Mouse (Mus musculus) kidney, adult 11 months (tissue): Measurements from ENCODE around the gene Sapcd1.
A peak's percentile ranks its signal among the peaks of the same experiment; 100 is the strongest.

ENCODE experiments used
- DNase-seq: peaks from one replicate; pipeline ENCODE4 v3.0.0; 2022

Sapcd1 gene

GRCm38 (mm10) chr17:35027277-35028068 lies at the start of gene Sapcd1:
TSS of gene Sapcd1 (minus strand) at chr17:35028016.
- no peak for DNase-seq

GRCm38 (mm10) chr17:35077285-35077684 lies 49.5 kb upstream of the Sapcd1 start:
- DNase-seq, result no peak

GRCm38 (mm10) chr17:35076507-35077176 lies 48.8 kb upstream of the Sapcd1 start, which contains the start of gene Ly6g6e:
TSS of gene Ly6g6e (plus strand) at chr17:35076902.
- no peak for DNase-seq

GRCm38 (mm10) chr17:35074097-35074496 lies 46.3 kb upstream of the Sapcd1 start:
- DNase-seq, result no peak

GRCm38 (mm10) chr17:35071454-35071853 lies 43.6 kb upstream of the Sapcd1 start:
- no peak for DNase-seq

- DNase-seq, result no peak
Measured at GRCm38 (mm10) chr17:35070556-35071229, 42.9 kb upstream of the Sapcd1 start.

GRCm38 (mm10) chr17:35068213-35068914 lies 40.5 kb upstream of the Sapcd1 start:
- no peak for DNase-seq

GRCm38 (mm10) chr17:35066084-35066483 lies 38.3 kb upstream of the Sapcd1 start, which contains the start of gene Mpig6b:
TSS of gene Mpig6b (minus strand) at chr17:35066184.
- DNase-seq, result no peak

GRCm38 (mm10) chr17:35064951-35065947 lies 37.4 kb upstream of the Sapcd1 start, which contains the start of gene Ly6g6c:
TSS of gene Ly6g6c (plus strand) at chr17:35065388.
- peak; percentile 84 for DNase-seq

GRCm38 (mm10) chr17:35064378-35064877 lies 36.6 kb upstream of the Sapcd1 start:
- no peak for DNase-seq

- no peak for DNase-seq
Measured at GRCm38 (mm10) chr17:35063466-35063865, 35.6 kb upstream of the Sapcd1 start.

- no peak for DNase-seq
Measured at GRCm38 (mm10) chr17:35061299-35061698, 33.5 kb upstream of the Sapcd1 start.

- peak; percentile 35 for DNase-seq
Measured at GRCm38 (mm10) chr17:35060737-35061297, 33.0 kb upstream of the Sapcd1 start.

- no peak for DNase-seq
Measured at GRCm38 (mm10) chr17:35060071-35060470, 32.3 kb upstream of the Sapcd1 start.

GRCm38 (mm10) chr17:35058911-35059892 lies 31.4 kb upstream of the Sapcd1 start, which contains the start of gene Ddah2:
TSS of gene Ddah2 (plus strand) at chr17:35059035.
- peak; percentile 85 for DNase-seq

GRCm38 (mm10) chr17:35058316-35058715 lies 30.5 kb upstream of the Sapcd1 start:
- DNase-seq, result no peak

- DNase-seq, result no peak
Measured at GRCm38 (mm10) chr17:35057090-35057489, 29.3 kb upstream of the Sapcd1 start.

- DNase-seq, result peak; percentile 3
Measured at GRCm38 (mm10) chr17:35055691-35056495, 28.1 kb upstream of the Sapcd1 start.
